Mouse (Mus musculus) gastrocnemius, adult 2 months (tissue): ENCODE data around the gene Hyal2. TPM values are rescaled to one million over a fixed set of nuclear protein-coding genes. Genes with fewer than 3 reads are reported as not detected.

Source experiments
- DNase-seq: peaks from one replicate; pipeline ENCODE4 v3.0.0; 2022
- H3K27ac ChIP-seq: fragments of 200-600 bp; 2 replicates; pipeline ENCODE4 v1.8.1; 2022; ENCODE audit warnings: mild to moderate bottlenecking
- H3K4me3 ChIP-seq: fragments of 200-600 bp; 2 replicates; pipeline ENCODE4 v1.8.1; 2022; ENCODE audit warnings: mild to moderate bottlenecking, moderate library complexity
- CTCF ChIP-seq: fragments of 200-600 bp; IDR thresholded peaks from 2 replicates; pipeline ENCODE4 v1.8.1; 2022; ENCODE audit warnings: antibody characterized with exemption, mild to moderate bottlenecking, moderate library complexity
- intact Hi-C: fragments of 180-260 bp; cut with DNase I; formaldehyde crosslinking; loops from one replicate; pipeline ENCODE4 v1.15.1; 2025
- long read RNA-seq, 2 experiments: library from polyadenylated mRNA; stranded (forward); transcript quantifications; one replicate each; pipeline ENCODE4 v2.0.0; 2021
- total RNA-seq, 2 experiments: library from RNA; stranded (reverse); gene quantifications; 2 replicates each; pipeline ENCODE4 v1.2.3; 2021

Hyal2 gene
- 10 to 100 TPM; 11.3 to 19.9 TPM for total RNA-seq
- long read RNA-seq, experiment 1, transcript Hyal2-201 (4 exons, 1,893 nt), result major isoform, 24 of 29 reads
- long read RNA-seq, experiment 1, partial matches to known transcripts, result 3 of 29 reads
- long read RNA-seq, experiment 1, other reads (novel, unspliced or antisense), result 1 of 29 reads
- long read RNA-seq, experiment 2, transcript Hyal2-201 (4 exons, 1,893 nt), result major isoform, 21 of 28 reads
- long read RNA-seq, experiment 2, partial matches to known transcripts, result 2 of 28 reads
- long read RNA-seq, experiment 2, other reads (novel, unspliced or antisense), result 2 of 28 reads

GRCm38 (mm10) chr9:107567702-107568319 lies at the start of gene Hyal2:
Gene Hyal2 (plus strand): TSS chr9:107567945.
- H3K4me3 ChIP-seq, result peak within 1 kb of the TSS; percentile 71
- no peak for TF ChIP-seq CTCF
- intact Hi-C loops, result loop anchor here (2.0 kb wide), 1 partner anchor 45 kb away; no protein-coding TSS in a partner anchor
- peak within 1 kb of the TSS; percentile 94 for H3K27ac ChIP-seq
- no peak for DNase-seq

GRCm38 (mm10) chr9:107520331-107520730 lies 47.4 kb upstream of the Hyal2 start:
- no peak overlapping the region for H3K27ac ChIP-seq
- no peak for TF ChIP-seq CTCF
- no peak overlapping the region for H3K4me3 ChIP-seq

GRCm38 (mm10) chr9:107521190-107521589 lies 46.6 kb upstream of the Hyal2 start:
- Histone ChIP-seq H3K4me3 (no peak overlapping the region), H3K27ac (no peak overlapping the region)
- DNase-seq, result no peak
- intact Hi-C loops, result no loop called here
- TF ChIP-seq CTCF, result no peak

More at GRCm38 (mm10) chr9:107520331-107520730, 47.4 kb upstream of the Hyal2 start:
- DNase-seq, result no peak
- intact Hi-C loops, result no loop called here

- TF ChIP-seq CTCF, result no peak
- intact Hi-C loops, result no loop called here
- Histone ChIP-seq H3K27ac (no peak overlapping the region), H3K4me3 (no peak overlapping the region)
- no peak for DNase-seq
Observed at GRCm38 (mm10) chr9:107521711-107522399, 45.9 kb upstream of the Hyal2 start.

- no peak overlapping the region for H3K4me3 ChIP-seq
- no peak for DNase-seq
- no peak for TF ChIP-seq CTCF
- intact Hi-C loops, result no loop called here
- H3K27ac ChIP-seq, result no peak overlapping the region
Observed at GRCm38 (mm10) chr9:107522400-107522711, 45.4 kb upstream of the Hyal2 start.

GRCm38 (mm10) chr9:107526198-107527026 lies 41.3 kb upstream of the Hyal2 start:
- peak overlapping the region; percentile 61 for H3K4me3 ChIP-seq
- DNase-seq, result peak; percentile 83
- no peak for TF ChIP-seq CTCF

GRCm38 (mm10) chr9:107533791-107534407 lies 33.8 kb upstream of the Hyal2 start, which contains the start of gene Tmem115:
Gene Tmem115 (plus strand): TSS chr9:107533945.
- Histone ChIP-seq H3K27ac (peak within 1 kb of the TSS; percentile 94), H3K4me3 (peak within 1 kb of the TSS; percentile 92)
- TF ChIP-seq CTCF, result peak; percentile 26; the same call in 1 of the 2 replicates
- DNase-seq, result peak; percentile 95
- intact Hi-C loops, result no loop called here

More at GRCm38 (mm10) chr9:107526198-107527026, 41.3 kb upstream of the Hyal2 start:
- intact Hi-C loops, result no loop called here
- H3K27ac ChIP-seq, result no peak overlapping the region

- intact Hi-C loops, result no loop called here
Observed at GRCm38 (mm10) chr9:107534408-107535202, 33.1 kb upstream of the Hyal2 start.

GRCm38 (mm10) chr9:107538231-107538630 lies 29.5 kb upstream of the Hyal2 start:
- intact Hi-C loops, result no loop called here
- Histone ChIP-seq H3K27ac (no peak overlapping the region), H3K4me3 (no peak overlapping the region)
- TF ChIP-seq CTCF, result no peak
- DNase-seq, result no peak

More at GRCm38 (mm10) chr9:107534408-107535202, 33.1 kb upstream of the Hyal2 start:
- no peak for TF ChIP-seq CTCF
- DNase-seq, result peak; percentile 62
- peak overlapping the region; percentile 92 for H3K4me3 ChIP-seq
- peak overlapping the region; percentile 94 for H3K27ac ChIP-seq

- no peak for TF ChIP-seq CTCF
- DNase-seq, result no peak
- intact Hi-C loops, result no loop called here
- Histone ChIP-seq H3K4me3 (no peak overlapping the region), H3K27ac (no peak overlapping the region)
Observed at GRCm38 (mm10) chr9:107538711-107539110, 29.0 kb upstream of the Hyal2 start.

GRCm38 (mm10) chr9:107539940-107540339 lies 27.8 kb upstream of the Hyal2 start:
- intact Hi-C loops, result no loop called here
- TF ChIP-seq CTCF, result no peak

More at GRCm38 (mm10) chr9:107539940-107540339, 27.8 kb upstream of the Hyal2 start:
- H3K4me3 ChIP-seq, result no peak overlapping the region
- DNase-seq, result no peak
- no peak overlapping the region for H3K27ac ChIP-seq
